ENCODE assay signal across 8 mouse cellular contexts in the genomic region with DNA sequence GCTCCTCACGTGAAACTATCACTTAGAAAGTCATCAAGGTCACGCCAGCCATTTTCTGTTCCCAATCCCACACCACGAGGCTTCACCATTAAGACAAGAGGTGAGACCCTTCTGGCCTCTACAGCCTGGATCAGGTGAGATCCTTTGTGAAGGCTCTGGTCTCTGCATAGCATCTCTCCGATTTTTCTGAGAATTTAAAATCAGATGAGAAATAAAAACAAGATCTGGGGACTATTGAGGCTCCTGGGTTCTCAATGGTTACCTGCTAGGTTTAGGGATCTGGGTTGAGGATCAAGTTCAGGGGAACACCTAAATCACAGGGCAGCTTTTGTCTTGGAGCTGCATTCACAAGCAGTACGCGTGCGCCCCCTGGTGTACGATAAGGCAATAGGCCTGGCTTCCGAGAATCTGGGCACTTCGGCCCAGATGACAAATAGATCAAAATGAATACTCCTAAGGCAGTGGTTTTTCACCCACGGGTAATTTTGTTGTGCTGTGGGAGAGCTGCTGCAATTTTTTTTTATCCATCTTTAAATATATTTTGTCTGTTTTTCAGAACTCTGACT. TPM values are rescaled to one million over a fixed set of nuclear protein-coding genes. Genes with fewer than 3 reads are reported as not detected.
A peak's percentile ranks its signal among the peaks of the same experiment; 100 is the strongest.
DNase-seq lines count a peak whose midpoint lies in the region; ATAC-seq and TF ChIP-seq lines count a peak whose summit lies in the region.

No protein-coding gene starts in this region.

- no peaks in the 10 kb centered on the region for H3K9me3 ChIP-seq in kidney, embryonic 14.5 days (ENCODE audit: control insufficient read depth, low read length)
- H3K9me3 ChIP-seq in embryonic facial prominence, embryonic 14.5 days (ENCODE audit: control insufficient read depth, low read length) = no peaks in the 10 kb centered on the region
- no peaks in the 10 kb centered on the region for H3K9me3 ChIP-seq in limb, embryonic 14.5 days (ENCODE audit: control insufficient read depth, low read length)

- no peak overlapping the region for H3K4me2 ChIP-seq in kidney, embryonic 14.5 days (replicated peaks; ENCODE audit: low read depth, low read length)
- H3K4me2 ChIP-seq in embryonic facial prominence, embryonic 14.5 days (ENCODE audit: low read depth, low read length) = no peak overlapping the region
- no peak overlapping the region for H3K4me2 ChIP-seq in limb, embryonic 14.5 days (replicated peaks; ENCODE audit: low read depth, low read length, severe bottlenecking)

- H3K36me3 ChIP-seq in kidney, embryonic 14.5 days (ENCODE audit: control insufficient read depth, insufficient read depth, low read length) = no peaks in the 10 kb centered on the region; the same call in 1 of the 2 replicates
- H3K36me3 ChIP-seq in embryonic facial prominence, embryonic 14.5 days (ENCODE audit: control insufficient read depth, insufficient read depth, low read length) = no peaks in the 10 kb centered on the region
- no peaks in the 10 kb centered on the region for H3K36me3 ChIP-seq in limb, embryonic 14.5 days (ENCODE audit: control insufficient read depth, insufficient read depth, low read length)

- no peak overlapping the region for H3K9ac ChIP-seq in kidney, embryonic 14.5 days (ENCODE audit: low read depth, low read length)
- H3K9ac ChIP-seq in embryonic facial prominence, embryonic 14.5 days (ENCODE audit: low read depth, low read length) = no peak overlapping the region
- no peak overlapping the region for H3K9ac ChIP-seq in limb, embryonic 14.5 days (ENCODE audit: low read depth, low read length, severe bottlenecking)

- H3K4me1 ChIP-seq in kidney, embryonic 14.5 days (ENCODE audit: control insufficient read depth, insufficient read depth, low read length) = peaks cover 19% of the 10 kb centered on the region
- peaks cover 15% of the 10 kb centered on the region; the same call in 1 of the 2 replicates for H3K4me1 ChIP-seq in embryonic facial prominence, embryonic 14.5 days (ENCODE audit: control insufficient read depth, insufficient read depth, low read length)
- H3K4me1 ChIP-seq in limb, embryonic 14.5 days (ENCODE audit: control insufficient read depth, insufficient read depth, low read length) = peaks cover 25% of the 10 kb centered on the region

- H3K4me3 ChIP-seq in kidney, embryonic 14.5 days (ENCODE audit: low read length) = no peak overlapping the region
- H3K4me3 ChIP-seq in embryonic facial prominence, embryonic 14.5 days (ENCODE audit: low read depth, low read length) = no peak overlapping the region
- no peak overlapping the region for H3K4me3 ChIP-seq in limb, embryonic 14.5 days (replicated peaks; ENCODE audit: low read length)

- no peak for ATAC-seq in kidney, embryonic 14.5 days (ENCODE audit: low FRiP score, low TSS enrichment)
- no peak for ATAC-seq in embryonic facial prominence, embryonic 14.5 days (ENCODE audit: low read depth)
- peak; percentile 27; the same call in 1 of the 2 replicates for ATAC-seq in limb, embryonic 14.5 days (ENCODE audit: low FRiP score, low read depth)

- H3K27me3 ChIP-seq in kidney, embryonic 14.5 days (ENCODE audit: control insufficient read depth, insufficient read depth, low read length) = no peaks in the 10 kb centered on the region
- no peaks in the 10 kb centered on the region for H3K27me3 ChIP-seq in embryonic facial prominence, embryonic 14.5 days (replicated peaks; ENCODE audit: control insufficient read depth, insufficient read depth, low read length)
- H3K27me3 ChIP-seq in limb, embryonic 14.5 days (ENCODE audit: control insufficient read depth, insufficient read depth, low read length) = no peaks in the 10 kb centered on the region

- no peak for TF ChIP-seq POLR2A in limb, embryonic 14.5 days (IDR thresholded peaks at IDR 0.05; ENCODE audit: borderline replicate concordance, extremely low read depth, insufficient read depth, insufficient read length)

- no peak overlapping the region for H3K27ac ChIP-seq in kidney, embryonic 14.5 days (ENCODE audit: low read depth, low read length)
- no peak overlapping the region for H3K27ac ChIP-seq in embryonic facial prominence, embryonic 14.5 days (replicated peaks; ENCODE audit: low read depth, low read length)
- H3K27ac ChIP-seq in limb, embryonic 14.5 days (replicated peaks; ENCODE audit: low read depth, low read length) = no peak overlapping the region

- WGBS in kidney, embryonic 14.5 days = 11% methylated on average over 11 of the region's 11 CpGs
- WGBS in embryonic facial prominence, embryonic 14.5 days = 10% methylated on average over 11 of the region's 11 CpGs
- 11% methylated on average over 11 of the region's 11 CpGs for WGBS in limb, embryonic 14.5 days

- peak; percentile 80 for DNase-seq in kidney, adult 18-20 months
- peak; percentile 66 to 74 for DNase-seq in adrenal gland, postnatal 4 days (ENCODE audit: low spot score in 2 of 2)
- peak; percentile 91 for DNase-seq in embryonic facial prominence, embryonic 14.5 days (ENCODE audit: low spot score)
- DNase-seq in kidney, adult 9 months = peak; percentile 84
- DNase-seq in limb, embryonic 14.5 days (ENCODE audit: low spot score) = peak; percentile 79
- DNase-seq in retina, embryonic 14.5 days (ENCODE audit: low spot score) = peak; percentile 88
- peak; percentile 85 for DNase-seq in thymus, postnatal 25 days

RNA-seq across cellular contexts. Expression of a gene that starts 1.6 kb away (rescaled TPM):
- 53.3 and 68.1 TPM in 2 replicates for polyA plus RNA-seq in kidney, embryonic 14.5 days (2014; fragmentation: Nextera tagmentation; extraction: Ambion mirVana)
- 100 to 1,000 TPM; 102 to 120 TPM for total RNA-seq in adrenal gland, postnatal 4 days (2021)
- 59.8 and 66.8 TPM in 2 replicates for polyA plus RNA-seq in embryonic facial prominence, embryonic 14.5 days (2014; fragmentation: Nextera tagmentation; extraction: Ambion mirVana)
- 85.0 and 108 TPM in 2 replicates for polyA plus RNA-seq in limb, embryonic 14.5 days (2012; rRNA removed)
- polyA plus RNA-seq in limb, embryonic 14.5 days (2014; fragmentation: Nextera tagmentation; extraction: Ambion mirVana) = 71.9 and 78.1 TPM in 2 replicates
